Mouse (Mus musculus): ENCODE results near the gene Rpusd3. TPM values are rescaled to one million over a fixed set of nuclear protein-coding genes. Genes with fewer than 3 reads are reported as not detected.

Rpusd3 gene
- polyA plus RNA-seq, 1 experiment, result 11.7 TPM

DNA sequence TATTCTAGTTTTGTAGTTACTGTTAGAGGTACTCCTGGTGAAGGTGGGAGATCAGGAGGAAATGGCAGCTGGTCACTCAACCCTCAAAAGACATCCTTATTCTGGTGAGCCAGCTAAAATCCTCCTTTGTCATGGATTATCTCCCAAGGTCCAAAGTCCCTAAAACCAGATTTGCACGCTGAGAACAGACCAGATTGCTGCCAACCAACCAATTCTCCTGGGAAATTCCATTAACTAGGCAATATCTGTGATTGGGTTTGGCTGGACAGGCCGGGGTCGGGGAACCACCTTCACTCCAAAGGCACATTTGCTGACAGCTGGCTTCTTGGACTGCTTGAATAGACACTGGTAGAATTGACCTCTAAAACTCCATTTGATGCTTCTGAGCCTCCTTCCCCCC lies 28.4 kb downstream of the Rpusd3 start:
- TF ChIP-seq TCF12 (IDR thresholded peaks at IDR 0.05; ENCODE audit: insufficient read depth, poor library complexity, severe bottlenecking) (no peak), E2F4 (IDR thresholded peaks at IDR 0.05; ENCODE audit: insufficient read depth) (no peak), MYOD1 (IDR thresholded peaks at IDR 0.05; ENCODE audit: control insufficient read depth in 1 of 3, insufficient read length in 2 of 3, low read depth in 2 of 3) (no peak), TCF3 (IDR thresholded peaks at IDR 0.05; ENCODE audit: insufficient read length, low read depth) (no peak), POLR2A (IDR thresholded peaks at IDR 0.05; ENCODE audit: insufficient read length, low read depth) (no peak), REST (IDR thresholded peaks at IDR 0.05; ENCODE audit: insufficient read depth, insufficient read length) (no peak), MYOG (IDR thresholded peaks at IDR 0.05; ENCODE audit: control insufficient read depth in 1 of 3, insufficient read depth in 1 of 3, insufficient read length in 2 of 3, low read depth in 2 of 3) (no peak)
- Histone ChIP-seq H3ac (ENCODE audit: control insufficient read depth, insufficient read length) (no peak overlapping the region), H3K4me2 (ENCODE audit: low read depth) (no peak overlapping the region), H3K27me3 (ENCODE audit: control insufficient read depth, insufficient read depth, insufficient read length) (no peaks in the 10 kb centered on the region), H3K4me3 (no peak overlapping the region), H3K36me3 (ENCODE audit: control insufficient read depth, insufficient read depth) (peaks cover 34% of the 10 kb centered on the region), H3K79me2 (ENCODE audit: control insufficient read depth, insufficient read depth) (no peaks in the 10 kb centered on the region)

DNA sequence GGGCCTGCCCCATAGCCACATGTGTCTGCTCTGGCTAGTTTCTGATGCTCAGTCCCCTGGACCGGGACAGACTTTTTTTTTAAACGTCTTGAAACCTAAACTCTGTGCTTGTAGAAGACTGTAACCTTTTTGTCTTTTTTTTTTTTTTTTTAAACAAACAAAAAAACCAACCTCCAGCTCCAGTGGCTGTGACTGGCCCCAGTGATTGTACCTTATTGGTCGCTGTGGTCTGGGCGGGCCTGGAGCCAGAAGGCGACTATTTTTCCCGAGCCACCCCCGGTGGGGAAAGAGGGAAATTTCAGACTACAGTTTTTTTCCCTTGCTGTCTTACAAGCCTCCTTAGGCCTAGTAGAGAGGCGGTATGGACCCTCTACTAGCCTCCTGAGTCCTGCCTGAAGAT lies 30.2 kb downstream of the Rpusd3 start, which contains the start of gene Ttll3:
TSS of gene Ttll3 (plus strand) at position 301 of the 400 bp plus-strand sequence.
- no peaks in the 10 kb centered on the region for H3K79me2 ChIP-seq (ENCODE audit: control insufficient read depth, insufficient read depth)
- H3ac ChIP-seq (ENCODE audit: control insufficient read depth, insufficient read length), result no peak within 1 kb of the TSS
- no peaks in the 10 kb centered on the region for H3K27me3 ChIP-seq (ENCODE audit: control insufficient read depth, insufficient read depth, insufficient read length)
- peaks cover 39% of the 10 kb centered on the region for H3K36me3 ChIP-seq (ENCODE audit: control insufficient read depth, insufficient read depth)
- H3K4me3 ChIP-seq, result no peak within 1 kb of the TSS
- no peak within 1 kb of the TSS for H3K4me2 ChIP-seq (ENCODE audit: low read depth)
- no peak for TF ChIP-seq POLR2A (IDR thresholded peaks at IDR 0.05; ENCODE audit: insufficient read length, low read depth)
- TF ChIP-seq TCF12 (IDR thresholded peaks at IDR 0.05; ENCODE audit: insufficient read depth, poor library complexity, severe bottlenecking), result no peak
- TF ChIP-seq MYOD1 (IDR thresholded peaks at IDR 0.05; ENCODE audit: control insufficient read depth in 1 of 3, insufficient read length in 2 of 3, low read depth in 2 of 3), result no peak
- no peak for TF ChIP-seq CEBPB (IDR thresholded peaks at IDR 0.05; ENCODE audit: insufficient read depth, poor library complexity, severe bottlenecking)
- TF ChIP-seq MAX (IDR thresholded peaks at IDR 0.05; ENCODE audit: low read depth), result no peak

DNA sequence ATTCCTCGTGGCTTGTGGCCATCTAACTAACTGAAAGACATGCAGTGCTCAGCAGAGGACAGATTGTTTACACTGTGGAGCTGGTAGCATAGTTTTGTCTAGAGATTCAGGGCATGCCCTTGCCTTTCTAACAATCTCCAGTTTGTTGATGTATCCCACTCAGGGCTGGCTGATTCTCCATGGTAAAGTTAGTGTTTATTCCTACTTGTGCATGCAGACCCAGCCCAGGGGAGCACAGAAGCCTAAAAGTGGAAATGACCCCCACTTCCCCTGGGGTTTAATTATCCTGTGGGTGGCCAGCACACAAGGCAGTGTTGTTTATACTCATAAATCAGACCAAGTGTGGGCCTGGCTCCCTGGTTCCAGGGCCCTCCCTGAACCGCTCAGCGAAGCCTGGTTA lies 33.1 kb downstream of the Rpusd3 start:
- H3K79me2 ChIP-seq (ENCODE audit: control insufficient read depth, insufficient read depth), result peaks cover 6% of the 10 kb centered on the region
- peaks cover 53% of the 10 kb centered on the region for H3K36me3 ChIP-seq (ENCODE audit: control insufficient read depth, insufficient read depth)
- no peak overlapping the region for H3K4me3 ChIP-seq
- TF ChIP-seq SRF (IDR thresholded peaks at IDR 0.05; ENCODE audit: control insufficient read depth, insufficient read length, low read depth) (no peak), MYOD1 (IDR thresholded peaks at IDR 0.05; ENCODE audit: control insufficient read depth in 1 of 3, insufficient read length in 2 of 3, low read depth in 2 of 3) (no peak), CEBPB (IDR thresholded peaks at IDR 0.05; ENCODE audit: insufficient read depth, poor library complexity, severe bottlenecking) (no peak), POLR2A (IDR thresholded peaks at IDR 0.05; ENCODE audit: insufficient read length, low read depth) (no peak), MYOG (IDR thresholded peaks at IDR 0.05; ENCODE audit: control insufficient read depth in 1 of 3, insufficient read depth in 1 of 3, insufficient read length in 2 of 3, low read depth in 2 of 3) (no peak), E2F4 (IDR thresholded peaks at IDR 0.05; ENCODE audit: insufficient read depth) (no peak), TCF12 (IDR thresholded peaks at IDR 0.05; ENCODE audit: insufficient read depth, poor library complexity, severe bottlenecking) (no peak), USF1 (IDR thresholded peaks at IDR 0.05; ENCODE audit: low read depth) (no peak), MAX (IDR thresholded peaks at IDR 0.05; ENCODE audit: low read depth) (no peak)
- no peak overlapping the region for H3K4me2 ChIP-seq (ENCODE audit: low read depth)
- H3ac ChIP-seq (ENCODE audit: control insufficient read depth, insufficient read length), result no peak overlapping the region
- H3K27me3 ChIP-seq (ENCODE audit: control insufficient read depth, insufficient read depth, insufficient read length), result no peaks in the 10 kb centered on the region

DNA sequence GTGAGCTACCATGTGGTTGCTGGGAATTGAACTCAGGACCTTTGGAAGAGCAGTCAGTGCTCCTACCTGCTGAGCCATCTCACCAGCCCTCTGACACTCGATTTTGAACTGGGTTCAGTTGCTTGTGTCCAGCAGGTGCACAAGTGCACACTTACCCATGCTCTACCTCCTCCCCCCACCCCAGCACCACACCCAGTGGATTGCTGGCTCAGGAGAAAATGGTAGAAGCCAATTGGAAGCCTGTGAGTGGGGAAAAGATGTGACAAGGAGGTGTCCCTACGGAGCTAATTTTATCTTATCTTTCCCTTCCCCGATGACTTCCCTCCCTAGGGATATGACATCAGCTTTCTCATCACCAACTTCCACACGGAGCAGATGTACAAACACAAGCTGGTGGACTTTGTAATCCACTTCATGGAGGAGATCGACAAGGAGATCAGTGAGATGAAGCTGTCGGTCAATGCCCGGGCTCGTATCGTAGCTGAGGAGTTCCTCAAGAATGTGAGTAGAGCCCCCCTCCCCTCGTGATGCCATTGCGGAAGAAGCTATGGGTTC lies 33.9 kb downstream of the Rpusd3 start:
- H3ac ChIP-seq (ENCODE audit: control insufficient read depth, insufficient read length), result no peak overlapping the region
- H3K4me2 ChIP-seq (ENCODE audit: low read depth), result no peak overlapping the region
- peaks cover 12% of the 10 kb centered on the region for H3K79me2 ChIP-seq (ENCODE audit: control insufficient read depth, insufficient read depth)
- H3K27me3 ChIP-seq (ENCODE audit: control insufficient read depth, insufficient read depth, insufficient read length), result no peaks in the 10 kb centered on the region
- H3K4me3 ChIP-seq, result no peak overlapping the region
- TF ChIP-seq POLR2A (IDR thresholded peaks at IDR 0.05; ENCODE audit: insufficient read length, low read depth) (no peak), USF1 (IDR thresholded peaks at IDR 0.05; ENCODE audit: low read depth) (no peak), CEBPB (IDR thresholded peaks at IDR 0.05; ENCODE audit: insufficient read depth, poor library complexity, severe bottlenecking) (no peak), E2F4 (IDR thresholded peaks at IDR 0.05; ENCODE audit: insufficient read depth) (no peak), MAX (IDR thresholded peaks at IDR 0.05; ENCODE audit: low read depth) (no peak), REST (IDR thresholded peaks at IDR 0.05; ENCODE audit: insufficient read depth, insufficient read length) (no peak), MYOD1 (IDR thresholded peaks at IDR 0.05; ENCODE audit: control insufficient read depth in 1 of 3, insufficient read length in 2 of 3, low read depth in 2 of 3) (no peak), TCF3 (IDR thresholded peaks at IDR 0.05; ENCODE audit: insufficient read length, low read depth) (no peak)
- H3K36me3 ChIP-seq (ENCODE audit: control insufficient read depth, insufficient read depth), result peaks cover 53% of the 10 kb centered on the region

DNA sequence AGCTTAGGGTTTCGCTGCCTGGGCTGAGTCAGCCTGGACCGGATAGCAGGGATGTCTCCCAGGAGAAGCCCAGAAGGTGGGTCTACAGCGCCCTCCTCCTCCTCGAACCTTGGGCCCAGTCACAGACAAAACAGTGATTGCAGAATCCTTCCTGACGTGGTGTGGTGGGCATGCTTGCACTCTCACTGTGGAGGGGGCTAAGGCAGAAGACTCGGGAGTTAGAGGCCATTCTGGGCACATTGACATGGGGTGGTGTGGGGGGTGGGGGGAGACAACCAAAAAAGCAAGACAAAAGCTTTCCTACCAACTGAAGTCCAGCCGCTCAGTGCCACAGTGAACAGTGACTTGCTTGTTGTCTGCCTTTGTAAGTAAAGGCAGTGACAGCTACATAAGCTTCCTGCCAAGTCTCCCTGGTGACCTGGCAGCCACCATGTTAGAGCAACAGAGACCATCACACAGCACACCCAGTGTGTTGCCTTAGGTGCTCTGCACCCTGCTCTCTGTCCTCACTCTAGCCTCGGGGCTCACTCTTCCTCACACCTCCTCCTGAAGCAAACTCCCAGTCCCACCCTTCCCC lies 34.7 kb downstream of the Rpusd3 start:
- peaks cover 20% of the 10 kb centered on the region for H3K79me2 ChIP-seq (ENCODE audit: control insufficient read depth, insufficient read depth)
- H3K4me3 ChIP-seq, result no peak overlapping the region
- no peaks in the 10 kb centered on the region for H3K27me3 ChIP-seq (ENCODE audit: control insufficient read depth, insufficient read depth, insufficient read length)
- H3ac ChIP-seq (ENCODE audit: control insufficient read depth, insufficient read length), result no peak overlapping the region
- no peak overlapping the region for H3K4me2 ChIP-seq (ENCODE audit: low read depth)
- H3K36me3 ChIP-seq (ENCODE audit: control insufficient read depth, insufficient read depth), result peaks cover 45% of the 10 kb centered on the region
- no peak for TF ChIP-seq MYOG (IDR thresholded peaks at IDR 0.05; ENCODE audit: control insufficient read depth in 1 of 3, insufficient read depth in 1 of 3, insufficient read length in 2 of 3, low read depth in 2 of 3)
- no peak for TF ChIP-seq TCF12 (IDR thresholded peaks at IDR 0.05; ENCODE audit: insufficient read depth, poor library complexity, severe bottlenecking)
- TF ChIP-seq CEBPB (IDR thresholded peaks at IDR 0.05; ENCODE audit: insufficient read depth, poor library complexity, severe bottlenecking), result no peak
- no peak for TF ChIP-seq REST (IDR thresholded peaks at IDR 0.05; ENCODE audit: insufficient read depth, insufficient read length)
- TF ChIP-seq SRF (IDR thresholded peaks at IDR 0.05; ENCODE audit: control insufficient read depth, insufficient read length, low read depth), result no peak
- TF ChIP-seq POLR2AphosphoS2 (IDR thresholded peaks at IDR 0.05; ENCODE audit: insufficient read length, low read depth), result no peak
- TF ChIP-seq MYOD1 (IDR thresholded peaks at IDR 0.05; ENCODE audit: control insufficient read depth in 1 of 3, insufficient read length in 2 of 3, low read depth in 2 of 3), result no peak
- TF ChIP-seq USF1 (IDR thresholded peaks at IDR 0.05; ENCODE audit: low read depth), result no peak
- no peak for TF ChIP-seq MAX (IDR thresholded peaks at IDR 0.05; ENCODE audit: low read depth)
- TF ChIP-seq POLR2A (IDR thresholded peaks at IDR 0.05; ENCODE audit: insufficient read length, low read depth), result no peak

All from myocyte (in vitro differentiated cells).